Mouse (Mus musculus) megakaryocyte, embryonic 14.5 days (primary cell): ENCODE data around the gene Kcna10.

Source experiments
- FLI1 ChIP-seq: IDR thresholded peaks from 2 replicates; pipeline ENCODE4 v1.6.1; 2012; ENCODE audit warnings: low read length, inconsistent platforms, mixed read lengths
- GATA1 ChIP-seq: IDR thresholded peaks from 3 replicates; pipeline ENCODE4 v1.6.1; 2012; ENCODE audit warnings: mixed read lengths, low read length, inconsistent platforms, borderline replicate concordance

GRCm38 (mm10) chr3:107229822-107230221 is 47.0 kb downstream of the Kcna10 start:
- TF ChIP-seq GATA1 (no peak), FLI1 (no peak)
